Mouse (Mus musculus) left cerebral cortex, adult 2 months (tissue): Measurements from ENCODE around the gene Pola2. TPM values are rescaled to one million over a fixed set of nuclear protein-coding genes. Genes with fewer than 3 reads are reported as not detected.

ENCODE experiments used
- DNase-seq, 2 experiments: peaks; one replicate each; pipeline ENCODE4 v3.0.0; 2021 to 2022; ENCODE audit warnings: low spot score in 2 of 2, mixed read lengths in 1 of 2; ENCODE audit errors: extremely low spot score in 1 of 2
- H3K27ac ChIP-seq: fragments of 200-600 bp; 2 replicates; pipeline ENCODE4 v1.8.1; 2022
- H3K4me3 ChIP-seq: fragments of 200-600 bp; 2 replicates; pipeline ENCODE4 v1.8.1; 2022
- CTCF ChIP-seq: fragments of 200-600 bp; IDR thresholded peaks from 2 replicates; pipeline ENCODE4 v1.8.1; 2022; ENCODE audit warnings: antibody characterized with exemption, mild to moderate bottlenecking, moderate library complexity
- intact Hi-C: fragments of 180-260 bp; cut with DNase I; formaldehyde crosslinking; loops from one replicate; pipeline ENCODE4 v1.15.1; 2025
- total RNA-seq, 2 experiments: library from RNA; stranded (reverse); gene quantifications; 2 replicates each; pipeline ENCODE4 v1.2.3; 2021

The Pola2 gene
- total RNA-seq, 2 experiments from 2014 or later, result 5.0 to 6.4 TPM

GRCm38 (mm10) chr19:5928104-5928503, 35.9 kb downstream of the Pola2 start:
- Histone ChIP-seq H3K27ac (no peak overlapping the region), H3K4me3 (no peak overlapping the region)
- no peak for DNase-seq
- no peak for TF ChIP-seq CTCF
- intact Hi-C loops, result no loop called here

GRCm38 (mm10) chr19:5927532-5927931, 36.5 kb downstream of the Pola2 start:
- TF ChIP-seq CTCF, result no peak
- DNase-seq, result no peak
- H3K27ac ChIP-seq, result no peak overlapping the region
- H3K4me3 ChIP-seq, result no peak overlapping the region
- intact Hi-C loops, result no loop called here

- intact Hi-C loops, result no loop called here
- no peak for DNase-seq
- Histone ChIP-seq H3K4me3 (no peak overlapping the region), H3K27ac (no peak overlapping the region)
- TF ChIP-seq CTCF, result no peak
Measured at GRCm38 (mm10) chr19:5927026-5927425, 37.0 kb downstream of the Pola2 start.

DNA sequence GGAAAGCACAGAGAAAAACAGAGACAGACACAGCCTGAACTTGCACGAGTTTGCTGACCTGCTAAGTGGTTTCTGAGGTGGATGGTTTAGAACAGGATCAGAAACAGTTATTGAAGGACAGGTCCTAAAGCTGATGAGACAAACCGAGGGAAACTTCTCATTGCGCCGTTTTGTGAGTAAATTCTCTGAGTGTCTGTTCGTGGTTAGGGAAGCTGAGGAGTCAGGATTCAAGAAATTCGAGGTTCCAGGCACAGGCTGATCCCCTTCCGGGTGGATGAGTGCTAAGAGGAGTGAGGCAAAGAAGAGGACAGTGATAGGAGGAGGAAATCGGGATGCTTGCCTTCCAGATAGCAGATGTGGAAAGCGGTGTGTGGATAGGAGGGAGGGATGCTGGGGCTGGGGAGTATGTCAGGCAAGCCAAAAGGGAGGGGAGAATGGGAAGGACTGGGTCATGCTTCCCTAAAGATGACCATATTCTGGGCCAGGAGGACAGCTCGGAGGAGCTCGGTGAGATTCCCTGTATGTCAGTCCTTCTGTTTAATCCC, 38.6 kb downstream of the Pola2 start:
- no peak for DNase-seq
- no peak for TF ChIP-seq CTCF
- Histone ChIP-seq H3K27ac (peak overlapping the region; percentile 57; the same call in 1 of the 2 replicates), H3K4me3 (peak overlapping the region; percentile 84)
- intact Hi-C loops, result loop anchor here (2.0 kb wide), 1 partner anchor 89 kb away; the partner anchor contains the start of gene Capn1

DNA sequence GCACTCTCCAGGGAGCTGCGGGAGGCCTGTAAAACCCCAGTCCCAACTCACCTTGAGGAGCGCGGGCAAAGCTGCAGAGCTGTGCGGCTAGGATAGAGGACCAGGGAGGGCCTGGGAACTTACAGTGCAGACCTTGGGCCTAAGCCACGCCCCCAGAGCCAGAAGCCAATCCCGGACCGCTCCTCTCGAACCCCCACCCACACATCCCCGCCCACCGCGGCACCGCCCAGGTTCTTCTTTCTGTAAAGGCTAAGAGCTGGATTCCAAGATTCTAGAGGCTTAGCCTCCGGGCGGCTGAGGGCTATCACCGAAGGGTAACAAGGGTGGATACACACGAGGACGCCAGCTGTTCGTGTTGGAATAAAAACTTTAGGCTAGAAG, 39.3 kb downstream of the Pola2 start, which contains the start of gene Cdc42ep2:
Gene Cdc42ep2 (minus strand): TSS at position 104 of the 381 bp plus-strand sequence.
- TF ChIP-seq CTCF, result no peak
- DNase-seq, result peak; percentile 90 to 91
- intact Hi-C loops, result loop anchor here (1.0 to 2.0 kb wide), 2 partner anchors 32 to 90 kb away; partner anchors contain the start of gene Capn1
- H3K27ac ChIP-seq, result peak within 1 kb of the TSS; percentile 73
- peak within 1 kb of the TSS; percentile 84 for H3K4me3 ChIP-seq

DNA sequence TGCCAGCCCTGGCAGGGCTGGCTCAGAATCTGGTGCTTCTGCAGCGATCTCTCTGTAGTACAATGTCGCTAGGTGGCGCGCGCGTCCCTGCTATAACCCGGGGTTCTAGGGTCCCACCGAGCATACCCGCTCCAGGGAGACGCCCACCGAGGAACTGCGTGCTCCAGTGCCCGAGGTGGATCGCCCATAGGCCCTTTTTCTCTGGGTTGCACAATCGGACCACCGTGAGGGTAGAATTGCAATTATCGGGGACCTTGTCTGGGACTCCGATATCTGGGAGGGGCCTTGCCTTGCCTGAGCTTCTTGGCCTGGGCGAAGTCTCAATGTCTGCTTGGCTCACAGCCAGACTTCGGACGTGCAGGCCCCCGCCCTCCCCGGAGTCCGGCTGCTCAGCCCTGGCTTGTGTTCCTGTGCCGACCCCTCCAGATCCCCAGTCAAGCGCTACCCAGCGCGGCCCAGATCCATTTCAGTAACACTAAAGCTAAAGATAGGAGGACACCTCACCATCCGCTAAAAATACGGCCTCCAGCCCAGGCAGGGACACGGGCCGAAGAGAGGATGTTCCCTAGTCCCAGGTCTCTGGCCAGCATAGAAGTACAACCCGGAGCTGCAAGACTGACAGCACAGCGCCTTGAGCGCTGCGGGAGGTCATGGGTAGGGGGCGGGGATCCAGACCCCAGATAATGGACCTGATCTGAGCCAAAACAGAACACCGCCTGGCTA, 39.9 kb downstream of the Pola2 start:
- peak; percentile 85 for TF ChIP-seq CTCF
- peak; percentile 84 to 88 for DNase-seq
- intact Hi-C loops, result loop anchor here (1.0 to 2.0 kb wide), 2 partner anchors 32 to 91 kb away; partner anchors contain the start of gene Capn1
- H3K27ac ChIP-seq, result peak overlapping the region; percentile 73
- H3K4me3 ChIP-seq, result peak overlapping the region; percentile 84

DNA sequence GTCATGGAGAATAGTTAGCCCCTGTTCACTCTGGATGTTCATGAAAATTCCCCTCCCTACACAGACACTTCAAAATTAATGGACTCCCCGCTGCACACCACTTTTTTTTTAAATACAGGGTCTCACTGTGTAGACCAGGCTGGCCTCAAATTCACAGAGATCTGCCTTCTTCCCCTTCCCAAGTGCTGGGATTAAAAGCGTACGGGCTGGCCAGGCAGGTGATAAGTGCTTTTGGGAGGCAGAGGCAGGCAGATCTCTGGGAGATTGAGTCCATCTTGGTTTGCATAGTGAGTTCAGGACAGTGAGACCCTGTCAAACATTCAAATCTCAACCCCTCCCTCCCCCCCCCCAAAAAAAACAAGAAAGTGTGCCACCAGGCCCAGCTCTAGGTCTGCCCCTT, 41.0 kb downstream of the Pola2 start:
- intact Hi-C loops, result no loop called here
- no peak overlapping the region for H3K27ac ChIP-seq
- no peak overlapping the region for H3K4me3 ChIP-seq
- no peak for DNase-seq
- TF ChIP-seq CTCF, result no peak

DNA sequence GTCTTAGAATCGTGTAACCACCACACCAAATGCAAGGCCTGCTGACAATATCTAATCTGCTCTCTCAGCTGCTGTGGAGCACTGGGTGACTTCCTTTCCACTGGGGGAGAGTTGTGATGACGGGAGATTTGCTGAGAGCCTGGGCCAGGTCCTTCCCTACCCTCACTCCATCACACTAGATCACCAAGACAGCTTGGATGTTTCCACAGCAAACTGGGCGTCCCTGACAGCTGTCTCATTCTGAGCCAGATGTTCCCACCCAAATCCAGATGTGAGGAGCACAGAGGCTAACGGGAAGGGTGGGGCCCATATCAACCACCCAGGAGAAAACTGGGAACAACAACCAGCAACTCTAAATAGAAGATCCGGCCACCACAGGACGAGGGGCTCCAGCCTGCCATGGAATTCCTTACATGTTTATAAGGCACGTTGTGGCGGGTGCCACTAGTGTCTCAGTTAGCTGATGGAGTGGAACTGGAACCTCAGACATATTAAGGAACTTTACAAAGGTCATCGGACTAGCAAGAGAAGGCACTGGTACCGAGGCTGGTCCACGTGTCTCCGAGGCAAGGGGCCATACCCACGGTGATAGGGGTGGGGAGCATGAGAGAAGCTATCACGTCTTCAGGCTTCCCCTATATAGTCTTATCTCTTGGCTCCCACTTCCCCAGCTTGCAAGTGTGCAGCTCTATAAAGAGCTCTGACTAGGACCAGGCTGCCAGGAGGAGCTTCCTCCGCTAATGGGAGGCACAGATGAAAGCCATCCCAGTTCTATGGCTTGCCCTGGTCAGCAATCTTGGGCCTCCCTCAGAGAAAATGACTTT, 41.7 kb downstream of the Pola2 start:
- intact Hi-C loops, result no loop called here
- no peak for TF ChIP-seq CTCF
- no peak overlapping the region for H3K27ac ChIP-seq
- DNase-seq, result no peak
- H3K4me3 ChIP-seq, result no peak overlapping the region

GRCm38 (mm10) chr19:5921715-5922114, 42.3 kb downstream of the Pola2 start:
- Histone ChIP-seq H3K27ac (no peak overlapping the region), H3K4me3 (no peak overlapping the region)
- intact Hi-C loops, result no loop called here
- DNase-seq, result no peak
- no peak for TF ChIP-seq CTCF

DNA sequence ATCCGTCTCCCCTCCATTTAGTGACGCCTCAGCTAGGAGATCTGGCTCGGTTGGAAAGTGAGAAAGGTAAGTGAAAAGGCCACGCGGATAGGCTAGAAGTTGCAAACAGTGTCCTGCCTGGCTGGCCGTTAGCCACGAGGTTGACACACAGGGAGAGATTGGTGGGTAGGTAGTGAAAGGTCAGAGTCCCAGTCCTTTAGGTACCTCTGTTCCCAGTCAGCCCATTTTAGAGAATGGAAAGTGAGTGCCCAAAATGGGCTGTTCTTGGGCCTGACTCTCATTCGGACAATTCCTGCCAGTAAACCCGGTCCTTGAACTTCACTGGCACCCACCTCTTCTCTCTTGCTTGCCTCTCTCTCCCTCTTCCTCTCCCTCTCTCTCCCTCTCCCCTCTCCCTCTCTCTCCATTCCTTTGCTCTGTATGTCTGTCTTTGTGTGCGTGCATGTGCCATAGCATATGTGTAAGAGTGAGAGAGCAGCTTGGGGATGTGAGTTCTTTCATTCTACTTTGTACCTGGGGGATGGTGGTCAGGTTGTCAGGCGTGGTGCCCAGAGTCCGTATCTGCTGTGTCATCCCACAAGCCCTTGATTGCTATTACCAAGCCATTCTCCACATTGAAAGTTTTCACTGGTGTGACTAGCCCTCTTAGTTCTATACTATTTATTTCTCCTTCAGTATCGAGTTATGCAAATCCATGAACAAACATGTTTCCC, 50.8 kb downstream of the Pola2 start, which contains the start of gene Dpf2:
Gene Dpf2 (minus strand): TSS at position 4 of the 713 bp plus-strand sequence.
- DNase-seq, result no peak
- peak within 1 kb of the TSS; percentile 87 for H3K27ac ChIP-seq
- intact Hi-C loops, result no loop called here
- no peak for TF ChIP-seq CTCF
- H3K4me3 ChIP-seq, result peak within 1 kb of the TSS; percentile 97
